Mouse (Mus musculus) megakaryocyte progenitor cell, adult 5-6 weeks (primary cell): Measurements from ENCODE around the gene Filip1l. TPM values are rescaled to one million over a fixed set of nuclear protein-coding genes. Genes with fewer than 3 reads are reported as not detected.

Source experiments
- ATAC-seq: replicated peaks from 2 replicates; pipeline ENCODE4 v1.8.0; 2016; ENCODE audit warnings: mild to moderate bottlenecking, moderate TSS enrichment, inconsistent platforms; ENCODE audit not compliant: poor library complexity
- total RNA-seq, 2 experiments: library from RNA; stranded (forward) in 1 of 2; stranded (reverse) in 1 of 2; fragments of 157-497, 149-512 nt in 1 of 2; fragments of 200-1000 nt in 1 of 2; gene quantifications; 2 replicates each; pipeline versions ENCODE4 v1.2.3 to v1.2.4; 2015 to 2017

The Filip1l gene
- total RNA-seq, 2 experiments from 2014 or later, result 2.8 to 5.2 TPM

GRCm38 (mm10) chr16:57555667-57556066, 202.8 kb downstream of the Filip1l start:
- ATAC-seq, result no peak

GRCm38 (mm10) chr16:57556244-57556643, 203.4 kb downstream of the Filip1l start:
- ATAC-seq, result no peak

- 0 out of 2 replicates have a peak, but pooled peaks have one; percentile 34 for ATAC-seq
Measured at GRCm38 (mm10) chr16:57558258-57558657, 205.4 kb downstream of the Filip1l start.

- no peak for ATAC-seq
Measured at GRCm38 (mm10) chr16:57560185-57560584, 207.3 kb downstream of the Filip1l start.

- ATAC-seq, result no peak
Measured at GRCm38 (mm10) chr16:57563453-57563852, 210.6 kb downstream of the Filip1l start.

GRCm38 (mm10) chr16:57564807-57565206, 211.9 kb downstream of the Filip1l start:
- no peak for ATAC-seq

GRCm38 (mm10) chr16:57566215-57566614, 213.3 kb downstream of the Filip1l start:
- peak; percentile 46; the same call in 1 of the 2 replicates for ATAC-seq

- ATAC-seq, result no peak
Measured at GRCm38 (mm10) chr16:57568648-57569404, 215.9 kb downstream of the Filip1l start.

GRCm38 (mm10) chr16:57570789-57571311, 218.0 kb downstream of the Filip1l start:
- ATAC-seq, result no peak

GRCm38 (mm10) chr16:57573831-57574230, 220.9 kb downstream of the Filip1l start:
- no peak for ATAC-seq

GRCm38 (mm10) chr16:57575764-57576388, 223.0 kb downstream of the Filip1l start:
- ATAC-seq, result no peak

GRCm38 (mm10) chr16:57577519-57577918, 224.6 kb downstream of the Filip1l start:
- ATAC-seq, result peak; percentile 51

- peak; percentile 95 for ATAC-seq
Measured at GRCm38 (mm10) chr16:57580041-57580440, 227.1 kb downstream of the Filip1l start.

GRCm38 (mm10) chr16:57582008-57582407, 229.1 kb downstream of the Filip1l start:
- ATAC-seq, result no peak

- no peak for ATAC-seq
Measured at GRCm38 (mm10) chr16:57585201-57585600, 232.3 kb downstream of the Filip1l start.

GRCm38 (mm10) chr16:57593422-57594157, 240.7 kb downstream of the Filip1l start:
- peak; percentile 99 for ATAC-seq

- no peak for ATAC-seq
Measured at GRCm38 (mm10) chr16:57597295-57597957, 244.5 kb downstream of the Filip1l start.

GRCm38 (mm10) chr16:57601031-57601430, 248.1 kb downstream of the Filip1l start:
- no peak for ATAC-seq

GRCm38 (mm10) chr16:57606444-57607227, 253.7 kb downstream of the Filip1l start, which contains the start of gene Cmss1:
Cmss1 (minus strand) TSS chr16:57606864.
- ATAC-seq, result peak; percentile 94

- peak; percentile 74 for ATAC-seq
Measured at GRCm38 (mm10) chr16:57611768-57612167, 258.9 kb downstream of the Filip1l start.
